In genomic region chr16:4419546-4420297, GRCm38 (mm10) we compare ENCODE assay signal across 8 mouse cellular contexts. TPM values are rescaled to one million over a fixed set of nuclear protein-coding genes. Genes with fewer than 3 reads are reported as not detected.
DNase-seq lines count a peak whose midpoint lies in the region; ATAC-seq and TF ChIP-seq lines count a peak whose summit lies in the region.

No protein-coding gene starts in this region.

- no peak for TF ChIP-seq CTCF in thymus, adult 2 months (IDR thresholded peaks at IDR 0.05; ENCODE audit: borderline replicate concordance, control insufficient read depth, extremely low read depth, insufficient read depth, low read length, poor library complexity)

- DNase-seq in right cerebral cortex, adult 18-20 months = peak; percentile 51
- no peak for DNase-seq in right cerebral cortex, postnatal 25 days
- peak; percentile 68 to 75 for DNase-seq in cerebellum, adult 18-20 months
- peak; percentile 43 for DNase-seq in forelimb bud, embryonic 11.5 days (ENCODE audit: low read depth, low spot score)
- DNase-seq in liver, embryonic 13.5 days = peak; percentile 32
- DNase-seq in naive thymus-derived CD4-positive, alpha-beta T cell, adult 2 months (ENCODE audit: low read depth) = peak; percentile 53
- DNase-seq in thymus, adult 2 months = peak; percentile 53

- peak overlapping the region; percentile 89 for H3K4me2 ChIP-seq in intestine, embryonic 16.5 days (ENCODE audit: low read depth, low read length)
- H3K4me2 ChIP-seq in liver, embryonic 13.5 days = peak overlapping the region; percentile 99

- peaks cover 26% of the 10 kb centered on the region for H3K4me1 ChIP-seq in intestine, embryonic 16.5 days (ENCODE audit: control insufficient read depth, insufficient read depth, low read length)
- H3K4me1 ChIP-seq in liver, embryonic 13.5 days (replicated peaks) = peaks cover 60% of the 10 kb centered on the region
- H3K4me1 ChIP-seq in thymus, adult 2 months (replicated peaks; ENCODE audit: control insufficient read depth, insufficient read depth, low read length) = peaks cover 22% of the 10 kb centered on the region

- no peaks in the 10 kb centered on the region for H3K27me3 ChIP-seq in intestine, embryonic 16.5 days (replicated peaks; ENCODE audit: control insufficient read depth, insufficient read depth, low read length)
- H3K27me3 ChIP-seq in liver, embryonic 13.5 days = peaks cover 23% of the 10 kb centered on the region
- H3K27me3 ChIP-seq in thymus, adult 2 months (ENCODE audit: control insufficient read depth, insufficient read depth, low read length) = no peaks in the 10 kb centered on the region

- peak; percentile 86 for ATAC-seq in intestine, embryonic 16.5 days
- peak; percentile 72 for ATAC-seq in liver, embryonic 13.5 days (ENCODE audit: low read depth)

- no peak for TF ChIP-seq POLR2A in thymus, adult 2 months (IDR thresholded peaks at IDR 0.05; ENCODE audit: control insufficient read depth, extremely low read depth, insufficient read depth, low read length, poor library complexity)

- peak overlapping the region; percentile 79 for H3K4me3 ChIP-seq in intestine, embryonic 16.5 days (ENCODE audit: low read length)
- peak overlapping the region; percentile 77 for H3K4me3 ChIP-seq in liver, embryonic 13.5 days (replicated peaks)
- peak overlapping the region; percentile 55 for H3K4me3 ChIP-seq in thymus, adult 2 months (ENCODE audit: control insufficient read depth, insufficient read depth, low read length)

- no peaks in the 10 kb centered on the region for H3K9me3 ChIP-seq in intestine, embryonic 16.5 days (ENCODE audit: control insufficient read depth, low read length)
- H3K9me3 ChIP-seq in liver, embryonic 13.5 days (replicated peaks) = no peaks in the 10 kb centered on the region

- H3K36me3 ChIP-seq in intestine, embryonic 16.5 days (ENCODE audit: control insufficient read depth, insufficient read depth, low read length) = no peaks in the 10 kb centered on the region
- H3K36me3 ChIP-seq in liver, embryonic 13.5 days = no peaks in the 10 kb centered on the region
- H3K36me3 ChIP-seq in thymus, adult 2 months (ENCODE audit: control insufficient read depth, insufficient read depth, low read length) = no peaks in the 10 kb centered on the region

- H3K9ac ChIP-seq in intestine, embryonic 16.5 days (ENCODE audit: low read depth, low read length) = peak overlapping the region; percentile 88
- peak overlapping the region; percentile 82 for H3K9ac ChIP-seq in liver, embryonic 13.5 days

- under 1% methylated on average over 85 of the region's 85 CpGs for WGBS in intestine, embryonic 16.5 days
- under 1% methylated on average over 84 of the region's 85 CpGs for WGBS in liver, embryonic 13.5 days (ENCODE audit: insufficient replicate concordance)
- 1% methylated on average over 85 of the region's 85 CpGs for WGBS in thymus, adult 2 months

- peak overlapping the region; percentile 80 for H3K27ac ChIP-seq in intestine, embryonic 16.5 days (ENCODE audit: low read length)
- H3K27ac ChIP-seq in liver, embryonic 13.5 days = peak overlapping the region; percentile 58
- H3K27ac ChIP-seq in thymus, adult 2 months (ENCODE audit: control insufficient read depth, insufficient read depth, low read length) = no peak overlapping the region

RNA-seq across cellular contexts. Expression of gene Adcy9, which starts 0.6 kb away (rescaled TPM):
- polyA plus RNA-seq in intestine, embryonic 16.5 days (2015; fragmentation: Nextera tagmentation; extraction: Ambion mirVana) = 1.2 and 1.3 TPM in 2 replicates
- polyA plus RNA-seq in liver, embryonic 13.5 days (2015; fragmentation: Nextera tagmentation; extraction: Ambion mirVana) = 0.63 and 0.66 TPM in 2 replicates
- 6.4 and 7.6 TPM in 2 replicates for polyA plus RNA-seq in thymus, adult 2 months (2012; rRNA removed)
